Mouse (Mus musculus) heart, postnatal 10 days (tissue): ENCODE data around the gene Ghsr. TPM values are rescaled to one million over a fixed set of nuclear protein-coding genes. Genes with fewer than 3 reads are reported as not detected.
"Not testable (repeated sequence)": the region's sequence is repeated elsewhere in the genome, so short reads cannot be mapped to it uniquely, and the experiment has no call there.

Experiments used
- DNase-seq, 2 experiments: peaks; one replicate each; pipeline ENCODE4 v3.0.0; 2021
- intact Hi-C: fragments of 180-260 bp; cut with DNase I; formaldehyde crosslinking; loops from one replicate; pipeline ENCODE4 v1.15.1; 2025
- total RNA-seq, 2 experiments: library from RNA; stranded (reverse); gene quantifications; 2 replicates each; pipeline ENCODE4 v1.2.3; 2021

The Ghsr gene
- not detected for total RNA-seq

DNA sequence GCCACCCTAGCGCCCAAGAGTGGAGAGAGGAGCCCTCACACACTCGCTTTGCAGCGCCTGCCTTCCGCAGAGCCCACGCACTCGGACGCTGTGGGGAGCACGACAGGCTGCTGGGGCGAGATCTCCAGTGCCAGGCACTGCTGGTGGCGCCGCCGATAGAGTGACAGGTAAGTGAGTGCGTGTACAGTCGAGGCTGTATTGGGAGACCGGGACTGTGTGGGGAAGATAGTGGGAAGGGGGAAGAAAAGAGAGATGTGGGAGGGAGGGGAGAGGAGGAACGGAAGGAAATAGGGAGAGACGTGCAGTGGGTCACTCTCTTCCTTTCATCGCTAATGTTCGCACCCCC is at the start of gene Ghsr:
Ghsr (plus strand) TSS at position 76 of the 346 bp plus-strand sequence.
- no peak for DNase-seq
- intact Hi-C loops, result no loop called here

DNA sequence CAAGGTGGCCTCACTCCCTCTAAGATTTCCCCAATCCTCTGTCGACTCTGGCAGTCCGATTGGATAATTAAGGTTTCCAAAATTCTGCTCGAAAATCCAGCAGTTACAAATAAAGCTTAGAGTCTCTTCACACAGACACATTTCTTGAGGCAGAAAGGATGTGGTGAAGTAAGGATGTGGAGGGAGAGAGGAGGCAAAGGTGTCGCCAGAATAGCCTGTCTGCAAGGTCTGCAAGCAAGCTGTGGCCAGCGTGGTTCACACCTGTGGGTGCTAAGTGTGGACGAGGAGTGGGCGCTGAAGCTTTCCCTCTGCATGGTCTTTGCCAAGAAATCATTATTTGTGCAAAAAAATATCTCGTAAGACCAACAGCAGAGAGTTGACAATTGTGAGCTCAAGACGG is 48.6 kb upstream of the Ghsr start:
- DNase-seq, result no peak
- intact Hi-C loops, result loop anchor here (5.0 kb wide), 1 partner anchor 50 kb away; no protein-coding TSS in a partner anchor

DNA sequence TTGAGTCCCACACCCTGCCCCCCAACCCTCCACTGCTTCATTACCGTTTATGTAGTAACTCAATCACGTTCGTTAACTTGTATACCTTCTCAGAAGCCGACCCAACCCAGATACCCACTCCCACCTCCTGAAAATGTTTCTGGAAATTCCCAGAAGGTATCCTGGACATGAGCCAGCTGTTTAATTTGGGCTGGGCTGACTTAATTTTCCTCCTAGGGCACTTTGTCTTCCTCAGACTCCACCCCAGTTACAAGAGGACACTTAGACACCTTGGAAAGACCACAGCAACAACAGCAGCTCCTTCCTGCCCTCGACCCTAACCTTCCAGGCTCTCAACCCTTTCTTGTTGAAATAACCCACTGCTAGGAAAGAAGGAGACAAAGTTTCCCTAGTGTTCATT is 47.6 kb upstream of the Ghsr start:
- intact Hi-C loops, result loop anchor here (5.0 kb wide), 1 partner anchor 51 kb away; no protein-coding TSS in a partner anchor
- no peak for DNase-seq

DNA sequence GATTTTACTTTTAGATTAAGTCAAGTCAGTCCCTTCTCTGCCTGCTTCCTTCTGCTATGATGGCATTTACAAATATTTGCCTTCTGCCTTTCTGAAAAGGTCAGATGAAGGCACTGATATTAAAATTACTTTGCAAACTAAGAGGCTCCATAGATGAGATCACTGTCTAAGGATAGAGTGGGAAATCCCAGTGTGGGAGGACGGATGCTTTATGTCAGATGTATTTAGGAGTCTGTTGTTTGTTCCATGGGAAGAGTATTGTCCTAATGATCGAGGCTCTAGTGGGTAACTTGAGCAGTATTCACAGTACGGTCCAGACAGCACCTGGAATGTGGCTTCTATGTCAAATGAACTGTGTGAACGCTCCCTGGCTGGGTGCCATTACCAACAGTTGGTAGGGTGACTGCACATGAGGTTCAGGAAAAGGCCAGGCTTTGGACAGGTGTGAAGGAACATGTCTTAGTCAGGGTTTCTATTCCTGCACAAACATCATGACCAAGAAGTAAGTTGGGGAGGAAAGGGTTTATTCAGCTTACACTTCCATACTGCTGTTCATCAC is 44.4 kb upstream of the Ghsr start:
- DNase-seq, result no peak
- intact Hi-C loops, result no loop called here

DNA sequence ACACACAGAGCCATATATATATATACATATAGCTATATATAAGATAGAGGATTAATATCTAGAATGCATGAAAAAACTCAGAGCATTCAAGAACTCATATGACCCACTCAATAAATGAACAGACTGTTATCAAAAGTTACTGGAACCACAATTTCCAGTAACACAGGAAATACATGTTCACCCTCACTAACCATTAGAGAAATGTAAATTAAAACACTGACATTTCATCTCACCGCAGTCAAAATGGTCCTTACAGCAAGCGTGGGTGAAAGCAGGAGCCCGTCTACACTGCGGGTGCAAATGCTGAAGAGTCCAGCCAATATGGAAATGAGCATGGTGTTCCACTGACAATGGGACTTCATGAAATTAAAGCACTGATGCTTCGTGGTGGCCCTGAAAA is 40.4 kb upstream of the Ghsr start:
- no peak for DNase-seq
- intact Hi-C loops, result no loop called here

DNA sequence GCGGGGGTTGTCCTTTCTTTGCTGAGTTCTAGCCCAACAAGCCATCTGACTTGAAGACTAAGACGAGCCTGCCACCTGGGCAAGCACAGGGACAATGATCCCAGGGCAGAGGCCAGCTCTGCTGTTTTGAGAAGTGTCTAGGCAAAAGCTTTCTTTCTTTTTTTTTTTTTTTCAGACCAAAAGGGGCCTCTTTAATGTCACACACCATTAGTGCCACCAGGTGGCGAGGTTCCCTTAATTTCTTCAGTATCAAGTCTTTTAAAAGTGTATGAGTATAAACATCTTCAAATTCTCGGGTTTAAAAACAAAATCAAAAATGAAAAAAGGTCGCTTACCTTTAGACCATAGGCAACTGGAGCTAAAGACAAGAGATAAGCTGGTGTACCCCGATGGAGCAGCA is 32.7 kb upstream of the Ghsr start:
- intact Hi-C loops, result loop anchor here (5.0 kb wide), 1 partner anchor 66 kb away; no protein-coding TSS in a partner anchor
- DNase-seq, result peak; percentile 54 to 72

DNA sequence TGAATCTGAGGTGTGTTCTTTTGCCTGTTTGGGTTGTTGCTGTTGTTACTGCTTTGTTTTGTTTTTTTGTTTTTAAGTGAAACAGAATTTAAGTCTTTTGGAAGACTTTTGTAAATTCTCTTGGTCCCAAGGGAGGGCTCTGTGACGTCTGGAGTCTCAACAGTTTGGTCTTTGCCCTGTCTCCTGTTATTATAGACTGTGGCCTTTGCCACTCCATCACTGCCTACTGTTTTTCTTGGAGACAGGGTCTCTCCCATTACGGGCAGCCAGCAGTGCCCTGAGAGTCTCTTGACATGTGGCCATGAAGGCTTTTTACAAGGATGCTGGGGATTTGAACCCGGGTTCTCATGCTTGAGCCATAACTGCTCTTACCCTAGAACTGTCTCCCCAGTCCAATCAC is 32.3 kb upstream of the Ghsr start:
- no peak for DNase-seq
- intact Hi-C loops, result loop anchor here (5.0 kb wide), 1 partner anchor 67 kb away; no protein-coding TSS in a partner anchor

DNA sequence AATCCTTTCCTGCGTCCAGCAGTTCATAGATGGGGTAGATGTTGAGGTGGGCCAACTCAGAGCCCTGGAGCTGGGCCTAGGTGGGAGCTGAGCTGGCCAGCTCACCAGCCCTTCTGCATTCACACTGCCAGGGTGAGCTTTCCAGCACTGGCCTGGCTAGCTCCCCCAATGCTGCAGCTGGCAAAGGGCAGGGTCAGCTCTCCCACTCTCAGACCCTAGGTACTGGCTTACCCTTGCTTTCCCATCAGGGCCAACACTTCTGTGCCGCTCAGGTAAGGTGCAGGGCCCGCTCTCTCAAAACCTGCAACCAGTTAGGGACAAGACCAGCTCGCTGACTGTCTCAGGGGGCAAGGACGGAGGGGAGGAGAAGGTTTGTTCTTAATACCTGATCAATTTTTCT is 30.4 kb upstream of the Ghsr start:
- no peak for DNase-seq
- intact Hi-C loops, result loop anchor here (5.0 kb wide), 1 partner anchor 122 kb away; no protein-coding TSS in a partner anchor

DNA sequence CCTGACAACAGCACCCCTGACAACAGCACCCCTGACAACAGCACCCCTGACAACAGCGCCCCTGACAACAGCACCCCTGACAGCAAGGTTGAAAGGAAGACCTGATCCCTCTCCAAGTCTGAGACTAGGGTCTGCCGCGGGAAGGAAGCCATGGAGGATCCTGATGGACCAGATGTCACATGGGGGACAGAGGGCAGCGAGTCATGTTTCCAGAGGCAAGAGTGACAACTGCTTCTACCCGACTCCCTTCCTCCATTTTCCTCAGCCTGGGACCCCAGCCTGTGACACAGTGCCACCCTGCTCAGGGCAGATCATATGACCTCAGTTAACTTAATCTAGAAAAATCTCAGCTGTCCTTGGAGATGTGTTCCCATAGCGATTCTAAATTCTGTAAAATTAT is 28.7 kb upstream of the Ghsr start:
- DNase-seq, result no peak
- intact Hi-C loops, result loop anchor here (5.0 kb wide), 1 partner anchor 120 kb away; no protein-coding TSS in a partner anchor

DNA sequence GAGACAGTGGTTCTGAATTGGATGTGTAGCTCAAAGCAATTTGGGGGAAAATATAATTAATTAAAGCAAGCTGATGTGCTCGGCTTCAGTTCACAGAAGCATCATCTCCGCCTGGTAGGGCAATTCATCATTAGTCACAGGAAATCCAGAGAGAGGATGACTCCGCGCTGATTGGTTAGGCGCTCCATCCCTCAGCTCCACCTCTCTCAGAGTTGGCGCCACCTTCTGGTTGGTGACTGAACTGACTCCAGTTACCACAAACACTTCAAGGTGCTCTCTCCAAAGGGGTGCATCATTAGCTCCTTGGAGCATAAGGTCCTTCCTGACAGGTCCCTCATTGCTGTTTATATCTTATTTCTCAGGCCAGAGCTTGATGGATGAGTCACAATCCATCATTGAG is 25.6 kb upstream of the Ghsr start:
- intact Hi-C loops, result loop anchor here (2.0 kb wide), 1 partner anchor 95 kb away; no protein-coding TSS in a partner anchor
- DNase-seq, result peak; percentile 27 to 65

DNA sequence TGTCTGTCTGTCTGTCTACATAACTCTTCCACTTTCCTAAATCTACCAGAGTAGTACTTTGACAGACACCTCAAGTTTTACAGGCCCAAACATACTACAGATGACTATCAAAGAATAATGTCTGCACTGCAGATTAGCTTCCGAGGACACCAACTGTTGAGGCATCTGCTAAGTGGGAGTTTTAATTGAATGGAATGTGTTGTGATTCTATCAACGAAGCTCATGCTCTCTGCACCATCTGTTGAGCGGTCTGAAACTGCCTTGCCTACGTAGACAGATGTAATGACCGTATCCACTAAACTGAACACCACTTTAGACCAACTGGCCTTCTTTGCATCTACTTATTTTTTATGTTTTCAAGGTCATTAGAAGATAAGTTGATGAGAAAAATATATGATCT is 22.7 kb upstream of the Ghsr start:
- DNase-seq, result no peak
- intact Hi-C loops, result no loop called here

DNA sequence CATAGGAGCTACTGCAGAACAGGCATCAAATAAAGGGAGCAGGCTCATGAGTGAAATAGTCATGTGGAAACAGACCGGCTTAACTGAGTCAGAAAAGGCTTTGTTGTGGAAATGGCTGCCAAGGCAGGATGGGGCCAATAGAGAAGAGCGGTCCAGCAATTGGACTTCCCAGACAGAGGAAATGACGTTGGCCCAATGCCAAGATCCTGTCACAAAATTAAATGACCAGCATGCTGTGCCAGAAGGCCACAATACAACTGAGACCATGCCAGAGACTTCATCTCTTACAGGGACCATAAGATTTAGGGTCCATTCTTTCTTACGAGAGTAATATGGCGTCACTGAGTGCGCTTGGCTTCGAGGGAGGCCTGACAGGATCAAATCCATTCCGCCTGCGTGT is 20.0 kb upstream of the Ghsr start:
- intact Hi-C loops, result no loop called here
- peak; percentile 24 to 36 for DNase-seq

DNA sequence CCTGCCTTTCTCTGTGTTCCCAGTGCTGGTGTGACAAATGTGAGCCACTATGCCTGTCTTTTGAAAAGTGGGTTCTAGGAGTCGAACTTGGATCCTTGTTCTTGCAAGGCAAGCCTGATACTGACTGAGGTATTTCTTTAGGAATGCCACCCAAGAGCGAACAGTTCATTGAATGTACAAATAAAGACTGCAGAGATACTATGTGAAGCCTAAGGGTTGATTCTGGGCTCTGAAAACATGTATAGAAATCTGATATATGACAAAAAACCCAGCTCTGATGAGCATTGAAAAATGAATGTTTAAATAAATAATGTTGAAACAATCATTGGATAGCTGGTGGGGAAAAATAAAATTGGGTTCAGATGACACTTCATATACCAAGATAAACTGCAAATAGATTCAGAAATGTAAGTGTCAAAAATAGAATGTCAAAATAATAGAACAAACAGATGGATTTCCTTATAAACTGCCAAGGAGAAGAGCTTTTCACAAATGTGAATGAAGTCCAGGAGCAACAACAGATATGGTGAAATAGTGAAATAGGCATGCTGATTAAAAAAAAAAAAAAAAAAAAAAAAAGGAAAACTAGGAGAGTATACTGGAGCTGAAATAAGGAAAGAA is 11.9 kb upstream of the Ghsr start:
- intact Hi-C loops, result no loop called here
- no peak for DNase-seq

DNA sequence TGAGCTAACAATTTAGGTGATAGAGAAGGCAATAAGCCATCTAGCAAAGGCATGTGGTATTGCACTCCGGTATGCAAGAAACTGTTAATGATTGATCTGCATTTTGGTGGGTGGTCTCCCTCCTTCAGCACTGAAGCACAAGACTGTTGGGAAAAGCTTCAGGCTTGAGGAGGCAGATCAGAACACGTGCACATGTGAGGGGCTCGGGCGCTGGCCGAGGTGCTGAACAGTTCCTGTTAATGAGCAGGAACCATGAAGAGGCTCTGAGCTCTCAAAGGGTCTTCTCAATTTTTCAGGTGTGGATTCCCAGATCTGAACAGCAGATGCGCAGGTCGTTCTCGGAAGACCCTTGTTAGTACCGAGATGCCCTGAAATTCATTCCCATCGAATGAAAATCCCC is 1.0 kb upstream of the Ghsr start:
- intact Hi-C loops, result no loop called here
- peak; percentile 53 to 60 for DNase-seq

DNA sequence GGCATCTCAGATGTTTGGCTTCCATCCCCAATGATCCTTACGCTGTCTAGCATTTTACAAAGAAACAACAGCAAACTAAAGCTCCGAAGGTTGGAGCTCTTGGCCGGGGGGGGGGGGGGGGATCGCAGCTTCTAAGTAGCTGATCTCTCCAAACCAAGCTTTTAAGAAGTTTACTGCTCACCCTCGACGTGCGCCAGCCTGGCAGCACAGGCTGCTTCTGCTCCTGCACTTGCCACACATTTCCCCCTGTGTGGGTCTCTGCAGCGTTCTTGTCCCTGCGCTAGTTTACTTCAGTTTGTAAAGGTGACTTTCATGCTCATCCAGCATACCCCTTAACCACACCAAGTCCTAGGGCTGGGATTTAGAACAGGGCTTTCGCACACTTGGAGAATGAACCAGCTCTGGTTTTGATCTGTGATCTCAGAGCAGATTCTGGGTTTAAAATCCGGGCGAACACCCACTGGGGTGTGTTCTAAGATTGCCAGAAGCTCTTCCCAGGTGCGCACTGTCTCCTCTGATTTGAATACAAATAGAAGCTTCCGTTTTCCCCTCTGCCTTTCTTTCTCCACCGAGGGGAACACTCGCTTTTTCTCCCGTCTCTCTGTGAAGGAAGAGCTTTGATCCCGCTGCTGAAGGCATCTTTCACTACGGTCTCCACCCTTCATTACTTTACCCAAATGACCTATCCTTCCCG is 422 bp upstream of the Ghsr start:
- intact Hi-C loops, result no loop called here
- no peak for DNase-seq

DNA sequence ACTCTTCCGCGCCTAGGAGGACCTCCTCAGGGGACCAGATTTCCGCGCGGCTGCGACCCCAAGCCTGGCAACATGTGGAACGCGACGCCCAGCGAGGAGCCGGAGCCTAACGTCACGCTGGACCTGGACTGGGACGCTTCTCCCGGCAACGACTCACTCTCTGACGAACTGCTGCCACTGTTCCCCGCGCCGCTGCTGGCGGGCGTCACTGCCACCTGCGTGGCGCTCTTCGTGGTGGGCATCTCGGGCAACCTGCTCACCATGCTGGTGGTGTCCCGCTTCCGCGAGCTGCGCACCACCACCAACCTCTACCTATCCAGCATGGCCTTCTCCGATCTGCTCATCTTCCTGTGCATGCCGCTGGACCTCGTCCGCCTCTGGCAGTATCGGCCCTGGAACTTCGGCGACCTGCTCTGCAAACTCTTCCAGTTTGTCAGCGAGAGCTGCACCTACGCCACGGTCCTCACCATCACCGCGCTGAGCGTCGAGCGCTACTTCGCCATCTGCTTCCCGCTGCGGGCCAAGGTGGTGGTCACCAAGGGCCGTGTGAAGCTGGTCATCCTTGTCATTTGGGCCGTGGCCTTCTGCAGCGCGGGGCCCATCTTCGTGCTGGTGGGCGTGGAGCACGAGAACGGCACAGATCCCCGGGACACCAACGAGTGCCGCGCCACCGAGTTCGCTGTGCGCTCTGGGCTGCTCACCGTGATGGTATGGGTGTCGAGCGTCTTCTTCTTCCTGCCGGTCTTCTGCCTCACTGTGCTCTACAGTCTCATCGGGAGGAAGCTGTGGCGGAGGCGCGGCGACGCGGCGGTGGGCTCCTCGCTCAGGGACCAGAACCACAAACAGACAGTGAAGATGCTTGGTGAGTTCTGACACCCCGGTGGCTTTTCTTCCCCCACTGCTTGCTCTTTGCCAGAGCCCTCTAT is 837 bp downstream of the Ghsr start:
- intact Hi-C loops, result no loop called here
- no peak for DNase-seq

DNA sequence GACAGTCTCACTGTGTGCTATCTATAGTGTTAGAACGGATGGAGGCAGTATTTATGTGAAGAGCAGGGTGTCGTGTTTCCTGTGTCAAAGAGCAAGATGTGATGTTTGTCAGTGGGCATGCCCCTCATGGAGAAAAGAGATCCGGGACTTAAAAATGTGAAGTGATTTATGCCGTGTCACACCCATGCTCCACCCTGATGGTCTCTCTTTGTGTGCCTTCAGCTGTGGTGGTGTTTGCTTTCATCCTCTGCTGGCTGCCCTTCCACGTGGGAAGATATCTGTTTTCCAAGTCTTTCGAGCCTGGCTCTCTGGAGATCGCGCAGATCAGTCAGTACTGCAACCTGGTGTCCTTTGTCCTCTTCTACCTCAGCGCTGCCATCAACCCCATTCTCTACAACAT is 3.2 kb downstream of the Ghsr start:
- intact Hi-C loops, result no loop called here
- no peak for DNase-seq

DNA sequence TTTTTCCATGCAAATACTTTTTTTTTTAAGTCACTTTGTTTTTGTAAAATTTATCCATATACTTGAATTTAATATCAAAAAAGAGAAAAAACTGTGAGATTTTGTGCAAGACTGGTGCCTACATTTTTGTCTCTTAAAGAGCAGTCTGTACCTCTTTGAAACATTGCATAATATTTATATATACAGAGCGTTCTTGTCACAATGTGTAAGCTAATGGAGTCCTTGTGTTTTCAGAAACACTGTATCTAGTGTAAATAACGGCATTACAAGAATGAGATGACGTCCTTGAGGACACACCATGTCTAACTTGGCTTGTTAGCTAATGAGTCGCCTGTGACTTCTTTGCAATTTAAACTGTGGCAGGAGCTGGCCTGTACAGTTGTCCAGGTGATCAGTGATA is 6.8 kb downstream of the Ghsr start:
- intact Hi-C loops, result no loop called here
- DNase-seq, result no peak

DNA sequence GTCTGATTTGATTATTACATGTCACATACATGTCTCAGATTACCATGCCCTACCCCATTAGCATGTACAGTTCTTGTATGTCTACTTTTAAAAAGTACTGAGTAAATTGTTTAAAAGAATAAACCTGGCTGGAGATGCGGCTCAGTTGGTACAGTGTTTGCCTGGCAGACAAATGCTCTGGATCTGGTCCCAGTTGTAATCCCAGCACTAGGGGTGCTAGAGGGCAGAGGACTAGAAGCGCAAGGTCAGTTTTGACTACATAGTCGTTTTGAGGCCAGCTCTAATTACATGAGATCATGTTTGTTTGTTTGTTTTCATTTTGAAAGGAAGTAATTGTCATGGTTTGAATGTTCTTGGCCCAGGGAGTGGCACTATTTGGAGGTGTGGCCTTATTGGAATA is 13.7 kb downstream of the Ghsr start:
- intact Hi-C loops, result no loop called here
- DNase-seq, result peak; percentile 13 to 34

DNA sequence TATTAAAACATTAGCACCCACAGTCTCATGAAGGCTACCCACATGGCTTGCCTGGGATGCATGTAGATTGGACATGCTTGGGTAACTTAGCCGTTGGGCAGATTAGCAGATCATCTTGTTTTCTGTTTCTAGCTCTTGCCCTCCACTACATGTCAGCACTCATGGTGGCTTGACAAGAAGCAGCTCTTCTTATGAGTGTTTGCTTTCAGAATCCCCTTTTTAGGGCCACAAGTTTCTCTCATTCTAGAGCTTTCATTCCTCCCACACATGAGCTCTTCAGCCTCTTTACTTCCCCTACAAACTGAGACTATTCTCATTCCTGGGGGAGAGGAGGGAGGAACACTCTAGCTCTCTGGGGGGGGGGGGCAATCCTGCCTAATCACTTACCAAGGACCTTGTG is 18.8 kb downstream of the Ghsr start:
- intact Hi-C loops, result no loop called here

DNA sequence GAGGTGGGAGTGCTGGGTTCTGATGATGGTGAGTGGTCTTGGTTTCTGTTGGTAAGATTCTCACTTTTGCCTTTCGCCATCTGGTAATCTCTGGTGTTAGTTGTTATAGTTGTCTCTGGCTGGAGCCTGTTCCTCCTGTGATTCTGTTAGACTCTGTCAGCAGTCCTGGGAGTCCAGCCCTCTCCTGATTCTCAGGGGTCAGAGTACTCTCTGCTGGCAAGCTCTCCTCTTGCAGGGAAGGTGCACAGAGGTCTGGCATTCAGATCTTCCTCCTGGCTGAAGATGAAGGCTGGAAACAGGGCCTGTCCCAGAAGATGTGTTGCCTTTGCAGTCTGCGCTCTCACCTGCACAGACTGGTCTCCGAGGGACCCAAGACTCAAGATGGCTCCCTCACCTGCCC is 29.8 kb downstream of the Ghsr start:
- intact Hi-C loops, result not testable (repeated sequence)

More for the DNA sequence above, 18.8 kb downstream of the Ghsr start:
- DNase-seq, result no peak

More for the DNA sequence above, 29.8 kb downstream of the Ghsr start:
- not testable (repeated sequence) for DNase-seq
